Mouse (Mus musculus): ENCODE measurements around the gene Pank4.

Pank4 gene

GRCm38 (mm10) chr4:154963901-154964580 lies at the start of gene Pank4:
Pank4 (plus strand) TSS chr4:154964123.
- peak; percentile 73 for DNase-seq (ENCODE audit: low spot score)

DNA sequence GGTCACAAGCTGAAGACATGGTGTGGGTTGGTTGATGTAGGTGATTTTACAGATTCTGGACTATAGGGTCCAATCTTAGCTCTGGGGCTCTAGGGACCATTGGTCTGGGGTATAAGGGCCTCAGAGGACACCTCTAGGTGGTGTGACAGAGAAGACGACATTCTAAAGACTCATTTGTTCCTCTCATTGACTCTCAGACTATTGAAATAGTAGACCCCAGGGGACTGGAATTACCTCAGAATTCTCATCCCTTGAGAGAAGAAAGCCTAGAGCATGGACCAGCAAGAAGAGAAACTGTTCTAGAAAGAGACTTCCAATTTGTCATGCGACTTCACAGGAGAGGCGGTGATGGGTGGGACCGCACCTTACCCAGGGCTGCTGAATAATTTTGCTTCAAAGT lies 49.7 kb upstream of the Pank4 start:
- no peak for DNase-seq (ENCODE audit: low spot score)

- no peak for DNase-seq (ENCODE audit: low spot score)
These were observed 49.2 kb upstream of the Pank4 start for GRCm38 (mm10) chr4:154914707-154915106.

DNA sequence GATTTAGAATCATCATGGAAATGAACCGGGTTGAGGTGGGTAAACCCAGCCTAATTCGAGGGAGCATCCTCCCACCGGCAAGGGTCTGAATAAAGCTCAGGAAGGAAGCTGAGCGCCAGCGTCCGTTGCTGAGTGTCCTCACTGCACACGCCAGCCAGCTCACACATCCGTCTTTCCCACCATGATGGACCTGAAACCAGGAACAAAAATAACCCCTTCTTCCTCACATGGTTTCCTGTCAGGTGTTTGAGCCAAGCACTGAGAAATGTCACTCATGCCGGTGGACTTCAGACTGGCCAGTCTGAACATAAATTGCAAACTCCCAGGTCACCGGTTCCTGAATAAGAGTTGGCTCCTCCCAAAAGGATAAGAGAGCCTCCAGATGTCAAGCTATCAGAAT lies 48.6 kb upstream of the Pank4 start:
- no peak for DNase-seq (ENCODE audit: low spot score)

DNA sequence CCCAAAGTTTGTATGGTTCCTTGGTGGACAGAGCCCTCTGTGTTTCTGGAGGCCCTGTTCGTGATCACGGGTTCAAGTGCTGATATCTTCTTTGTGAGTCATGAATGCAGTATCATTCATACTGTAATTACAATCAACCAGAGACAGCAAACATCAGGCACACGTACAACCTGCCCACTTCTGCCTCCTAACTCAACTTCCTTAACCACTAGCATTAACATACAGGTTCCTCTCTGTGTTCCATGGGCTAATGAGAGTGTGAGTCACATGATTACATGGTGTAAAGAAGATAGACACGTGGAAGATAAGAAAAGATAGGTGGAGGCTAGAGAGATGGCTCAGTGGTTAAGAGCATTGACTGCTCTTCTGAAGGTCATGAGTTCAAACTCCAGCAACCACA lies 47.3 kb upstream of the Pank4 start:
- no peak for DNase-seq (ENCODE audit: low spot score)

DNA sequence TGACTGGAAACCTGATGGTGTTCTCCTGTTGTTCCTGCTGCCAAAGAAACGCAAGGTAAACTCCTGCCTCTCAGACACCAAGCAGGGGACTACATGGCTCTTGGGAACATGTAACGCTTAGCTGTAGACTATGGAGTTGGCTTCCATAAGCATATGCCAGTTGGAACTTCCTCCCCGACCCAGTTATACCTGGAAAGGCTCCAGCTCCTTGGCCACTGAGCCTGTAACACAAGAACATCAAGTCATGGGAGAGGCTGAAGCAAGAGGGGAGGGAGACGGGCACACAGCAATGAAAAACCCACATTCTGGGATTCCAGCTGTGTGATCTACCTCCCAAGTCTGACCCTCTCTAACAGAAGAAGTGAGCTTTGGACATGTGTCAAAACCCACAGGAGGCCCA lies 41.6 kb upstream of the Pank4 start:
- DNase-seq (ENCODE audit: low spot score), result no peak

GRCm38 (mm10) chr4:154922931-154923330 lies 41.0 kb upstream of the Pank4 start:
- DNase-seq (ENCODE audit: low spot score), result no peak

DNA sequence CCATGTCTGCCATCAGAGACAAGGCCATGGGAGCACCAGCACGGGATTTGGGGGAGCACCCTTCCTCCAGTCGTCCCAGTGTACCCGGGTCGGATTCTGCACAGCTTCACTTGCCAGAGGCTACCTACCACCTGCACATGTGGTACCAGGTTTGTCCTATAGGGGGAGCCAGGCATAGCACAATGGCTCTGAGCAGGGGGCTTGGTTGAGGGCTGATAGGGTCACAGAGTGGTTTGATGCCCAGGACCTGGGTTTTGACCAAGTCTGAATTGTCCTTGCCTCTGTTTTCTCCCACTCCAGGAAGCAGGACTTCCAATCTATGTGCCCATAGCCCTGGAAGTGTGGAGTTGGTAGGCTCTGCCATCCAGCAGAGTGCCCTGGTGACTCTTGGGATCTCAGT lies 38.5 kb upstream of the Pank4 start:
- no peak for DNase-seq (ENCODE audit: low spot score)

DNA sequence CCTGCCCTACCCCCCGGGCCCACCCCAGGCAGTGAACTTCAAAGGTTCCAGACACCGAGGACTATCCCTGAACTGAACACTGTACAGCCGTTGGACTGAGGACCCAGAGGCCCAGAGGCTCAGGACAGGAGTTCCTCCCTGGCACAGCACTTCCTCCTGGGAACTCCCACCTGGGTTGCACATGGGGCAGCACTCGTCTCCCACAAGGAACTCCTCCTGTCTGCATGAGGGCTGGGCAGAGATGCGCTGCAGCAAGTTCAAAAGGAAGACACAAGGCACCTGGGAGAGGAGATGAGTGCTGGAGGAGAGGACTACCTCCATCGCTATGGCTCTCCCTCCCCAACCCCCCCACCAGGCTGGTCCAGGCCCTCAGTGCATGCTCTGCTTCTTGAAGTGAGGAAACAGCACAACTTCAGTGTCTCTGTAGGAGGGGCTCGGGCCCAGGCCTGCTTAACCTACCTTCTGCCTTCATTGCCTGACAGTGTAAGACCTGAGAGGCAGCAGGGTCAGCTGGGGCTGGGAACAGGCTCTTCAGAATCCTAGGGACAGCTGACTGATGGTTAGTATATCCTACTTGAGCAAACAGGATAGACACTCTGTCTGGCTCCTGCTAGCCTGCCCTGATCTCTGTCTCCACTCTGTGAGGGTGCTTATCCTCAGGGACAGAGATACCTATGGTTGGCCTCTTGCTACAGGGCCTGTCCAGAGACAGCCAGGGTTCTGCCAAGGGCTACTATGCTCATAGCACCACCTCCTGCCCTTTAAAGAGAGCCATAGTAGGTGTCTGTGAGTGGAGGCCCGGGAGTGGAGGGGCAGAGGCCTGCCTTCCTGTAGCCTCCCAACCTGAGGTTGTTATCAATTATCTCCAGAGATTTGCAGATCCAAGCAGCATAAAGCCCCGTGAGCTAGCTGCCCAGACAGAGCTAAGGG lies 36.7 kb upstream of the Pank4 start:
- DNase-seq (ENCODE audit: low spot score), result no peak

DNA sequence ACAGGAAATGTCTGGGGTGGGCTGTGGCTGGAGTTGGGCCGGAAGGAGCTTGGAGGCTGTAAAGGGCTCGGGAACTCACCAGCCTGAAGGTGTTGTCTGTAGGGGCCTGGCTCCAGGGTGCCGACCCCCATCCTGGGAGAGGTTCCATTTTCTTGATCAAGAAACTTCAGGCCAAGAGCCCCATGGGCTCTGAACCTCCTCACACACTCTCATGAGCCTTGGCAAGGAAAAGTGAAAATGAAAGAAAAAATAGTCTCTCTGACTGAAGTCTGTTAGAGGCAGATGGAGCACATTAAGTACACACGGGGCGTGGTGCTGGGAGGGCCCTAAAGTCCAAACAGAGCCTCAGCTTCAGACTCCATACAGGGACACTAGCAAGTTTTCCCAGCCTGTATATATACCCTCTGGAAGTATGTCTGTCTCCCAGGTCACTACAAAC lies 36.0 kb upstream of the Pank4 start:
- no peak for DNase-seq (ENCODE audit: low spot score)

DNA sequence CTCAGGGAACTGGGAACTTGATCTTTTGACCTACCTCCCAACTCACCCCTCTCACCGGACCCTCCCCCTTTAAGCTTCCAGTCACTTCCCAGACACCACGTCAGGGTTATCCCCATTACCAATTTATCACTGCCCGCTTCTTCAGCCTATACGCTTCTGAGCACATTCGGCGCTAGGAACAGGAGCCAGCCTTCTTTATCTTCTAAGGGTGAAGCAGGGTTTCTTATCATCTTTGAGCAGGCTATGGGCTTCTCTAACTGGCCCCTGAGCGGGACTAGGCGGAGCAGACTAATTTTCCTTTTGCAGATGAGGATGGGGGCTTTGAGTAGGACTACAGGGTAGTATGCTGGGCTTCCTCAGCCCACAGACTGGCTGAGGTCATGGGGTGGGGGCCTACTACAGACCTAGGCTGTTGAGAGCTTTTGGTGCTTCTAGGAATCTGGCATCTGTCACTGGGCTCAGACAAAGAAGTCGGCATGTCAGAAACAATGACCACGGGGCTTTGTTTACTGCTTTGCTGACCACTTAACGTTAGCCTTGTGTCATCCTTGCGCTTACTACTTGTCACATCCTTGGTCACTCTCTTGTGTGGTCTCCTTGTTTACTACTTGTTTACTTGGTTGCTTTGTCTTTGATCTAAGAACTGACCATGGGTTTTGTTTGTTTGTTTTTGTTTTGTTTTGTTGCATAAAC lies 35.4 kb upstream of the Pank4 start, which contains the start of gene Tnfrsf14:
Tnfrsf14 (minus strand) TSS at position 169 of the 693 bp plus-strand sequence.
- DNase-seq (ENCODE audit: low spot score), result no peak

- no peak for DNase-seq (ENCODE audit: low spot score)
These were observed 34.7 kb upstream of the Pank4 start for GRCm38 (mm10) chr4:154929088-154929660.

GRCm38 (mm10) chr4:154933306-154933907 lies 30.5 kb upstream of the Pank4 start:
- no peak for DNase-seq (ENCODE audit: low spot score)

- DNase-seq (ENCODE audit: low spot score), result no peak
These were observed 29.1 kb upstream of the Pank4 start for GRCm38 (mm10) chr4:154934800-154935199.

DNA sequence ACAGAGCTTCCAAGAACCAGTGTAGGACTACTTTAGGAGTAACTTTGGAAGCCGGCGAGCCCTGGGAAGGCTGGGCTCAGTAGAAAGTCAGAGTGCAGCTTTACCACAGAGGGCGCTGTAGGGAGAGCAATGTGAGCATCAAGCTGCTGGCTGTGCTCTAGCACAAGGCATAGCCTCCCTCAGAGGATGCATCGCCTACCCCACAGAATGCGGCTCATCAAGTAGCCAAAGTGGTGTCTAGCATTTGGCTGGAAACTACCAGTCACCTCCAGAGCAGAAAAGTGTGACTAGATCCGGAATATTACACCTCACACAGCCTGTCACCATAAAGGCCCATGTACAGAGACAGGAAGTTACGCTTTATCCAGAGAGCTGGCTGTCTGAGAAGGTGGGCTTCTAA lies 28.1 kb upstream of the Pank4 start:
- DNase-seq (ENCODE audit: low spot score), result no peak

GRCm38 (mm10) chr4:154936542-154937255 lies 27.2 kb upstream of the Pank4 start:
- DNase-seq (ENCODE audit: low spot score), result no peak

GRCm38 (mm10) chr4:154937746-154938145 lies 26.2 kb upstream of the Pank4 start:
- no peak for DNase-seq (ENCODE audit: low spot score)

- DNase-seq (ENCODE audit: low spot score), result no peak
These were observed 23.8 kb upstream of the Pank4 start for GRCm38 (mm10) chr4:154940156-154940555.

DNA sequence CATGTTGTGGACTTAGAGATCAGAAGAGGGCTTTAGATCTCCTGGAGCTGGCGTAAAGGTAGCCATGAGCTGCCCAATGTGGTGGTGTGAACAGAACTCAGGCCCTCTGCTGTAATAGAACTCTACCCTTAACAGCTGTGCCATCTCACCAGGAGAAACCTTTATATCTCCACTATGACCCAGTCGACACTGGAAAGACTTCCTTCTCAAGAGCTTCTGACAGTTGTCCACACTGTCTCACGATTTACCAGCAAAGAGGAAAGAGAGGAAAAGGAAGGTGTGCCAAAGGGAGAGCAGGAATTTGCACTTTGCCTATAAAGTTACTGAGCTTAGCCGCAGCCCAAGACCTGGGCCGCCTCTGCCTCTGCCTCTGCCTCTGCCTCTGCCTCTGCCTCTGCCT lies 22.1 kb upstream of the Pank4 start:
- no peak for DNase-seq (ENCODE audit: low spot score)

DNA sequence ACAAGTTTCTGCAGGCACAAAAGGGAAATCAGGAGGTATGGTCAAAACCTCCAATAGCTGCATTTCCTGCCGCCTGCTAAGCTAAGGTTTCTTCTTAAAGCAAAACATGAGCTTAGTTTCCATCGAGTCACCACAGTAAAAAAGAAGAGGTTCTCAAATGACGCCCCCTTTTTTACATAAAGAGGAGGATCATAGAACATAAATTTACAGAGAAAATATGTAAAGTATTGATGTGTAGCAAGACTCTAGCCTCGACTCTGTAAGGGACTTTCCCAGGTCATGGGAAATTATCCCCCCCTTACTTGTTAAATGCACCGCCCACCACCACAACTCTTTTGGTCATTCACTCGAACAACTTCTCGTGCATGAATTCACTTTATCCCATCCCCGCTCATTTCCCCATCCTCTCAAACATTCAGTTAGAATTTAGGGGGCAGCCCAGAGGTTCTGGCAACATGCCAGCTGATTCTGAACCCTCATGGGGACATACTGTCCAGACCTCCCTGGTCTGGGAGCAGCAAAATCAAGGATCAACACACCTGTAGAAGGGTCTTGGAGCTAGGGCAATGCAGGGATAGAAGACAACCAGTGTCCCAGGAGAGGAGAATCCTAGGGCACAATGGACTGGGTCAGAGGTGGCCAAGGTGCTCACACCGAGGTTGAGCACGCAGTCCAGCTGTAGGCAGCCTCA lies 21.1 kb upstream of the Pank4 start:
- no peak for DNase-seq (ENCODE audit: low spot score)
